Mouse (Mus musculus) kidney, postnatal 36 days (tissue): ENCODE data around the gene Kctd5.
A peak's percentile ranks its signal among the peaks of the same experiment; 100 is the strongest.

Experiments
- DNase-seq, 2 experiments: peaks; one replicate each; pipeline ENCODE4 v3.0.0; 2021 to 2022; ENCODE audit warnings: mixed read lengths in 2 of 2

Kctd5 gene

GRCm38 (mm10) chr17:24036954-24037353 is 36.3 kb downstream of the Kctd5 start:
- DNase-seq: peak in 1 of 2 experiments; percentile 38

- no peak for DNase-seq
These were observed 38.2 kb downstream of the Kctd5 start for GRCm38 (mm10) chr17:24035087-24035486.

DNA sequence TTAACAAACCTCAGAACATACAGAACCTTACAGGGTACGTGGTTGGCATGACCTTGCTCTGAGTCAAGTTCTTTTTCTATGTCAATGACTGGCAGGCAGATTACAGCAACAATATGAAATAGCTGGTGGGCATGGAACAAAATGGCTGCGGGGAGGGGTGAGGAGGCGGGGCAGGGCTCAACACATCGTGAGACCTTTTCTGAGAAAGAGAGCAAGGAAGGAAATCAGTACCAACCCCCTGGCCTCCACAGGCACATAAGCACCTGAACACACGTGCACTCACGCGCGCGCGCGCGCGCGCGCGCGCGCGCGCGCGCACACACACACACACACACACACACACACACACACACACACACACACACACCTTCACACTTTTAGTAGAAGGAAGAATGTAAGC is 42.7 kb downstream of the Kctd5 start:
- no peak for DNase-seq

GRCm38 (mm10) chr17:24029477-24029876 is 43.8 kb downstream of the Kctd5 start:
- DNase-seq: no peak

- no peak for DNase-seq
These were observed 51.7 kb downstream of the Kctd5 start for GRCm38 (mm10) chr17:24021375-24022199.

GRCm38 (mm10) chr17:24020696-24021095 is 52.6 kb downstream of the Kctd5 start:
- no peak for DNase-seq

DNA sequence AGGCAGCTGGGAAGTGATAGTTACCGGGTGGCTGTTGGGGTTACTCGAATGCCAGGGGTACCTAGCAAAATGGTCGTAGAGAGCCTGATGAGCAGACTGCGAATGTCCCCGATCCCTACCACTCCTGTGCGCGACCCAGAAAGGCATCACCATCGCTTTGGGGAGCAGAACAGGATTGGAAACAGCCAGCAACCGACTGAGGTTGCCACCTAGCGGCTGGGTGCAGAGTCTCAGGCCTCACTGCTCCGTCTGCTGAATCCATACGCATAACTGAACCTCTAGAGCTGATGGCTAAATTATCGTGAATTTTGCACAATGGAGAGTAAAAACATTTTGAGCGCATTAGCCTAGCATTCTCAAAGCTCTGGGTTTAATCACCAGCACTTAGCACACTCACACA is 57.6 kb downstream of the Kctd5 start:
- DNase-seq: peak; percentile 16 to 67

GRCm38 (mm10) chr17:24014433-24014965 is 58.8 kb downstream of the Kctd5 start:
- no peak for DNase-seq

- DNase-seq: no peak
These were observed 60.4 kb downstream of the Kctd5 start for GRCm38 (mm10) chr17:24012921-24013320.

- DNase-seq: peak in 1 of 2 experiments; percentile 45
These were observed 63.7 kb downstream of the Kctd5 start for GRCm38 (mm10) chr17:24009617-24010016.

DNA sequence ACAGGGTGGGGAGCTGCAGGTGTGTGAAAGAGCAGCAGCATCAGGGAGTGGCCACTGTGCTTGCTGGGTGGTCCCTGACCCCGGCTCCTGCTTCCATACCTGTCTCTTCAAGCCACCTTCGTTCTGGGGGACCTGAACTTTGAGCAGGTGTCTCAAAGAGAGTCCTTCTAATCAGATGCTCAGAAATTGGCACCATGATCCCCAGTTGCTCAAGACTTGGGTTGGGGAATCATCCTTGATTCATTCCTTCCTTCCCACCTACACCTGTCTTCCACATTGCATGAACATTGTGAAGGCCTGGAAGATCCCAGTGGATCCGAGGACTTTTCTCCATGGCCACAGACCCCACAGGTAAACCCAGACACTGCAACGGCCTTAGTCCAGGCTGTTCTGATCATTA is 65.2 kb downstream of the Kctd5 start:
- DNase-seq: no peak

DNA sequence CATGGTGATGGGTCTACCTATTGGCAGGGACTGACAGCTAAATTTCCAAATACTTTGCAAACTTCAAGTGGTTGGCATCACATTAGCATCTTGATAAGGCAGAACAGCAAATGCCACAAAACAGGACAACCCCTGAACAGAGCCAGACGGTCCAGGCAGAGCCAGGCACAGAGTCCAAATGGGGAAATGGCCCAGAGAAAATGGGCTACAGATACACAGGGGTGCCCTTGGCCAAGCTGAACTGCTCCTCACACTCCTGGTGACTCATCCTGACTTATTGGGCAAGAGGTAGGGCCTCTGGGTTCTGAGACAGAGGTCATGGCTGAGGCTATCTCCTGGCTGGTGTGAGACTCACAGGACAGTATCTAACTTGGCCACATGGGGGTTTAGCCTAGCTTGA is 65.9 kb downstream of the Kctd5 start:
- DNase-seq: no peak

- DNase-seq: no peak
These were observed 66.4 kb downstream of the Kctd5 start for GRCm38 (mm10) chr17:24006930-24007329.

GRCm38 (mm10) chr17:24005049-24005448 is 68.2 kb downstream of the Kctd5 start:
- DNase-seq: no peak

DNA sequence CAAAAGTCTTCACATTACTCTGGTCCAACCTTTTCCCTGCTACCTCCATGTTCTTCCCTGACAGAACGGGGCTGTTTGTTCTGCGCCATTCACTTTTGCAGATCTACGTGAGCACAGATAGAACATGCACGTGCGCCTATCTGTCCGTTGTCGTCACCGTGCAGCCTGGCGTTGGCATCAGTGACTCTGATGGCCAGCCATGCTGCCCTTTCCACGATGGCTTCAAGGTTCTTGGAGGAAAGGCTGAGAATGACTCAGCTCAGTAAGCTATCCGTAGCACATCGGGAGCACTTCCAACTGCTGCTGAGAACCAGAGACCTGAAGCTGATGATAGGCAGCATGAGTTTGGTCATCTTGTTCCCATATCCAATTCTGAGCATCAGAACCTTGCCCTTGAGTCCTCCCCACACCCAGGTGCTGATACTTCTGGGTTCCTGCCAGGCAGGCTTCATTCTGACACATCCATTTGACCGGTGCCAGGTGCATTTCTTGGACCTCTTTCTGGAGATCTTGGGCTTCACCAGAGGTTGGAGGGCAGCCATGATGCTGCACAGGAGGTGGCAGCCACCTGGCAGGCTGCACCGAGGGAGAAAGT is 69.1 kb downstream of the Kctd5 start:
- DNase-seq: no peak

DNA sequence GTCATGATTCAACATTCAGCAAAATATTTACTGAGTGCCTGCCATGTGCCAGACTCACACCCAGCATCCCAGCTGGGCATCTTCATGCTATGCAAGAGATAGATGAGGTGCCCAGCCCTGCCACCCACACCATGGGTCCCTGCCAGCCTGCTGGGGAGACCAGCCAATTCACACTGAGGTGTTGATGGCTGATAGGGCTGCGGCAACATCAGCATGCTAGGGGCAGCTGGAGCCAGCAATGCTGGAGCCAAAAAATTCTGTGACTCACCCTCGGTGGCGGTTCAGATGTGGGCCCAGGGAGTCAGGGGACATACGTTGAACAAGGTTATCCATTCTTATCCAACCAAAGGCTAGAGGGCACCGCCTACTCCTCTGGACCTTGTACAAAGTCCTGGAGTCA is 72.9 kb downstream of the Kctd5 start:
- no peak for DNase-seq

GRCm38 (mm10) chr17:23998383-23998782 is 74.9 kb downstream of the Kctd5 start:
- no peak for DNase-seq

GRCm38 (mm10) chr17:23997901-23998300 is 75.4 kb downstream of the Kctd5 start, which contains the start of gene Prss22:
Gene Prss22, minus strand, starts transcription at chr17:23998100.
- no peak for DNase-seq
